Mouse (Mus musculus) heart, embryonic 14.5 days (tissue): ENCODE measurements around the gene Diras1. TPM values are rescaled to one million over a fixed set of nuclear protein-coding genes. Genes with fewer than 3 reads are reported as not detected.

Experiments used
- ATAC-seq: fragments of 200-750 bp; cut with Nextera tagmentation; 2 replicates; pipeline ENCODE4 v1.8.0; 2017; ENCODE audit warnings: low read depth, moderate TSS enrichment; ENCODE audit not compliant: insufficient number of reproducible peaks, insufficient read depth, low FRiP score
- H3K27ac ChIP-seq, 2 experiments: fragments of 200-500 bp in 1 of 2; fragments of 300-500 bp in 1 of 2; sonication (generic) in 1 of 2; replicated peaks in 1 of 2; 2 replicates each; pipeline ENCODE4 v1.5.1; 2012 to 2014; ENCODE audit warnings: low read depth in 2 of 2, low read length in 2 of 2, control low read depth in 1 of 2, mild to moderate bottlenecking in 1 of 2, mixed read lengths in 1 of 2; ENCODE audit not compliant: control insufficient read depth in 1 of 2, insufficient read depth in 1 of 2
- H3K27me3 ChIP-seq: fragments of 300-500 bp; sonication (generic); 2 replicates; pipeline ENCODE4 v1.6.1; 2014; ENCODE audit warnings: mild to moderate bottlenecking, low read length, control low read depth; ENCODE audit not compliant: control insufficient read depth, insufficient read depth
- H3K36me3 ChIP-seq: fragments of 300-500 bp; sonication (generic); 2 replicates; pipeline ENCODE4 v1.6.1; 2014; ENCODE audit warnings: mild to moderate bottlenecking, control low read depth, low read length, mixed read lengths; ENCODE audit not compliant: control insufficient read depth, insufficient read depth
- H3K4me1 ChIP-seq, 2 experiments: fragments of 200-500 bp in 1 of 2; fragments of 300-500 bp in 1 of 2; sonication (generic) in 1 of 2; 2 replicates each; pipeline ENCODE4 v1.6.1; 2012 to 2014; ENCODE audit warnings: low read length in 2 of 2, control low read depth in 1 of 2, mixed read lengths in 1 of 2; ENCODE audit not compliant: control insufficient read depth in 2 of 2, insufficient read depth in 2 of 2
- H3K4me2 ChIP-seq: fragments of 300-500 bp; sonication (generic); 2 replicates; pipeline ENCODE4 v1.6.1; 2014; ENCODE audit warnings: mild to moderate bottlenecking, low read length
- H3K4me3 ChIP-seq, 2 experiments: fragments of 200-500 bp in 1 of 2; fragments of 300-500 bp in 1 of 2; sonication (generic) in 1 of 2; 2 replicates each; pipeline ENCODE4 v1.5.1; 2012 to 2014; ENCODE audit warnings: low read length in 2 of 2, mild to moderate bottlenecking in 2 of 2, control low read depth in 1 of 2, low read depth in 1 of 2, moderate library complexity in 1 of 2; ENCODE audit not compliant: control insufficient read depth in 1 of 2, insufficient read depth in 1 of 2
- H3K9ac ChIP-seq: fragments of 300-500 bp; sonication (generic); 2 replicates; pipeline ENCODE4 v1.6.1; 2014; ENCODE audit warnings: mild to moderate bottlenecking, low read length
- H3K9me3 ChIP-seq: fragments of 300-500 bp; sonication (generic); 2 replicates; pipeline ENCODE4 v1.6.1; 2016; ENCODE audit warnings: low read length, control low read depth; ENCODE audit not compliant: control insufficient read depth
- whole genome bisulfite sequencing: fragments of 180-500 bp; shearing (Covaris S2); extraction: QIAGEN DNeasy Blood & Tissue Kit; methylation state at CpG from one replicate; pipeline ENCODE4 v1.1.7; 2014; 5-methylcytosine and 5-hydroxymethylcytosine counted together
- polyA plus RNA-seq: library from polyadenylated mRNA; unstranded; fragments of >200 nt; fragmentation: Nextera tagmentation; extraction: Ambion mirVana; gene quantifications from 2 replicates; pipeline ENCODE4 v1.2.1, GENCODE M21; 2014

The Diras1 gene
- polyA plus RNA-seq, 1 experiment from 2014 or later: not detected

- no peak overlapping the region for H3K4me3 ChIP-seq
- no peaks in the 10 kb centered on the region for H3K36me3 ChIP-seq
- no peak for ATAC-seq
- peaks cover 9 to 10% of the 10 kb centered on the region in 2 experiments for H3K4me1 ChIP-seq
- H3K4me2 ChIP-seq: no peak overlapping the region
- 75% methylated on average over 8 of the region's 8 CpGs for WGBS
- H3K27ac ChIP-seq: no peak overlapping the region
- peaks cover 19% of the 10 kb centered on the region for H3K27me3 ChIP-seq
- H3K9ac ChIP-seq: no peak overlapping the region
- no peaks in the 10 kb centered on the region for H3K9me3 ChIP-seq
Measured at GRCm38 (mm10) chr10:80997332-80997731, 28.1 kb downstream of the Diras1 start.

DNA sequence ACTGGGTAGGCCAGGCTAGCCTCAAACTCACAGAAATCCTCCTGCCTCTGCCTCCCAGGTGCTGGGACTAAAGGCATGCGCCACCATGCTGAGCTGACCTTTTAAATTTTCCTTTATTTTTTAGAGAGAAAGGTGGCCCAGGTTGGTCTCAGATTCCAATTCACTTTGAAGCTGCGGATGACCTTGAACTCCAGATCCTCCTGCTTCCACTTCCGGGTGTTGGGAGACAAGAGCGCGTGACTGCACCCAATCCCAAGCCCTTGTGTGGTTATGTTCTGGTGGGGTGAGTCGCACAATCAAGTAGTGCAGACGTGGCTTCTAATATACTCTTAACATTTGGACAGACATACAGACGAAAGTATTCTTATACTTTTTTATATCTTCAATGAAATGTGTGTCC, 29.0 kb downstream of the Diras1 start:
- H3K4me1 ChIP-seq: peaks cover 9 to 10% of the 10 kb centered on the region in 2 experiments
- no peaks in the 10 kb centered on the region for H3K9me3 ChIP-seq
- H3K36me3 ChIP-seq: no peaks in the 10 kb centered on the region
- WGBS: 91% methylated on average over 8 of the region's 8 CpGs
- ATAC-seq: no peak
- peaks cover 19% of the 10 kb centered on the region for H3K27me3 ChIP-seq
- H3K4me2 ChIP-seq: no peak overlapping the region
- no peak overlapping the region for H3K27ac ChIP-seq
- no peak overlapping the region for H3K9ac ChIP-seq
- no peak overlapping the region for H3K4me3 ChIP-seq

- peaks cover 19% of the 10 kb centered on the region for H3K27me3 ChIP-seq
- peak overlapping the region; percentile 47 for H3K4me2 ChIP-seq
- H3K9ac ChIP-seq: no peak overlapping the region
- peaks cover 0 to 2% of the 10 kb centered on the region in 2 experiments; a peak in 2 of 4 replicates for H3K4me1 ChIP-seq
- no peaks in the 10 kb centered on the region for H3K36me3 ChIP-seq
- no peaks in the 10 kb centered on the region for H3K9me3 ChIP-seq
- H3K27ac ChIP-seq: no peak overlapping the region
- H3K4me3 ChIP-seq: no peak overlapping the region
- WGBS: 8% methylated on average over 21 of the region's 21 CpGs
- ATAC-seq: no peak
Measured at GRCm38 (mm10) chr10:80995091-80995632, 30.3 kb downstream of the Diras1 start.

- Histone ChIP-seq H3K4me3 (no peak overlapping the region), H3K4me1 (peaks cover 0 to 2% of the 10 kb centered on the region in 2 experiments; a peak in 1 of 4 replicates), H3K9me3 (no peaks in the 10 kb centered on the region), H3K36me3 (no peaks in the 10 kb centered on the region), H3K9ac (no peak overlapping the region), H3K27me3 (peaks cover 19% of the 10 kb centered on the region), H3K27ac (no peak overlapping the region), H3K4me2 (no peak overlapping the region)
- ATAC-seq: no peak
- WGBS: 38% methylated on average over 4 of the region's 4 CpGs
Measured at GRCm38 (mm10) chr10:80994621-80995020, 30.8 kb downstream of the Diras1 start.

GRCm38 (mm10) chr10:80993276-80993675, 32.2 kb downstream of the Diras1 start:
- no peak overlapping the region for H3K9ac ChIP-seq
- peaks cover 15% of the 10 kb centered on the region for H3K27me3 ChIP-seq
- H3K4me1 ChIP-seq: peaks cover 0 to 2% of the 10 kb centered on the region in 2 experiments; a peak in 1 of 4 replicates
- H3K4me3 ChIP-seq: no peak overlapping the region
- ATAC-seq: no peak
- no peaks in the 10 kb centered on the region for H3K36me3 ChIP-seq
- no peaks in the 10 kb centered on the region for H3K9me3 ChIP-seq
- no peak overlapping the region for H3K27ac ChIP-seq
- no peak overlapping the region for H3K4me2 ChIP-seq
- 58% methylated on average over 5 of the region's 5 CpGs for WGBS

- no peak for ATAC-seq
- peaks cover 7 to 9% of the 10 kb centered on the region in 2 experiments; a peak in 3 of 4 replicates for H3K4me1 ChIP-seq
Measured at GRCm38 (mm10) chr10:80991945-80992344, 33.5 kb downstream of the Diras1 start.

GRCm38 (mm10) chr10:80991007-80991406, 34.5 kb downstream of the Diras1 start:
- peaks cover 11 to 13% of the 10 kb centered on the region in 2 experiments for H3K4me1 ChIP-seq
- no peak overlapping the region for H3K9ac ChIP-seq
- H3K4me2 ChIP-seq: no peak overlapping the region
- no peak for ATAC-seq
- 17% methylated on average over 3 of the region's 3 CpGs for WGBS
- no peaks in the 10 kb centered on the region for H3K9me3 ChIP-seq
- no peaks in the 10 kb centered on the region for H3K36me3 ChIP-seq
- H3K27ac ChIP-seq: no peak overlapping the region
- no peaks in the 10 kb centered on the region; the same call in 1 of the 2 replicates for H3K27me3 ChIP-seq
- H3K4me3 ChIP-seq: no peak overlapping the region

More at GRCm38 (mm10) chr10:80991945-80992344, 33.5 kb downstream of the Diras1 start:
- Histone ChIP-seq H3K4me3 (no peak overlapping the region), H3K27ac (no peak overlapping the region), H3K9me3 (no peaks in the 10 kb centered on the region), H3K27me3 (peaks cover 2% of the 10 kb centered on the region; the same call in 1 of the 2 replicates), H3K4me2 (no peak overlapping the region), H3K9ac (no peak overlapping the region), H3K36me3 (no peaks in the 10 kb centered on the region)
- 88% methylated on average over 1 of the region's 1 CpGs for WGBS

GRCm38 (mm10) chr10:80990406-80990805, 35.1 kb downstream of the Diras1 start:
- Histone ChIP-seq H3K9me3 (no peaks in the 10 kb centered on the region), H3K9ac (no peak overlapping the region), H3K36me3 (no peaks in the 10 kb centered on the region), H3K27ac (no peak overlapping the region), H3K27me3 (peaks cover 3% of the 10 kb centered on the region; the same call in 1 of the 2 replicates), H3K4me1 (peaks cover 17 to 19% of the 10 kb centered on the region in 2 experiments), H3K4me3 (no peak overlapping the region), H3K4me2 (no peak overlapping the region)
- 72% methylated on average over 7 of the region's 7 CpGs for WGBS
- ATAC-seq: no peak
